Mouse (Mus musculus): ENCODE results near the gene Snph. TPM values are rescaled to one million over a fixed set of nuclear protein-coding genes. Genes with fewer than 3 reads are reported as not detected.
A peak's percentile ranks its signal among the peaks of the same experiment; 100 is the strongest.

Snph gene
- polyA plus RNA-seq, 1 experiment, result 131 TPM

DNA sequence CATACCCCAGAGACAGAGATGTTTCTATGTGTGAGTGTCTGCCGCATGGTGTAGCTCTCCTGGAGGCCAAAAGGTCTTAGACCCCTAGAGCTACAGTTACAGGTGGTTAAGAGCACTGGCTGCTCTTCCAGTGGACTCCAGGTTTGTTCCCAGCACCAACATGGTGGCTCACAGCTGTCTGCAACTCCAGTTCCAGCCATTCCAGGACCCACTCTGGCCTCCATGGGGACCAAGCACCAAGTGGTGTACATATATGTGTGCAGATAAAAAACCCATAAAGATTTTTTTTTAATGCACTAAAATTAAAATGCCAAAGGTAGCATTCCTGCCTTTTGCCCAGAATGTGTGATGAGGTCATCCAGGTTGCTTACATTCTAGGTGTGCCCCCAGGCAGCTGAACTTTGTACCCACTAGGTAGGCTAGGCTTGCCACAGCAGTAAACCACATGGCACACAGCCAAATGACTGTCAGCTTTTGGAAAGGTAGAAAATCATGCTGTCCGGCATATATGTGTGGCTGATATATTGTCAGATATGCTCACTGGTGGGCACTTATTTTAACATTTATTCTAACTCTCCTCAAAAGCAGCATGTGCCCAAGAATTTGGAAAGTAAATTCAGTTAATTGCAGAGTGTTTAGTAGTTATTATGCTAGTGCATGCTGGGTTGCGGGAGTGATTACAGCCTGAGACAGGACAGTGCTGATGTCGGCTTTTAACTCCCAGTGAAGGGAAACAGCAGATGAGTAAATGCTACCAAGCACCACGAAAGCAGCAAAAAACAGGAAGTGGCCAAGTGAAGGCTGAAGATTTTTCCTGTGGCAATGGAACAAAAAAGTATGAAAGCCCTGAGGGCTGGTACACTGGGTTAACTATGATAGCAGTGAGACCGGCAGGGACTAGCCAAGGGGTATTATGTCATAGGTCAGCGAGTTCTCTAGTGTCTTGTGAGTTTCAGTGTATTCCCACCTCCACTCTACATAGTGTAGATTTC is 69.2 kb downstream of the Snph start:
- TF ChIP-seq POLR2A (IDR thresholded peaks at IDR 0.05; ENCODE audit: borderline replicate concordance, insufficient read depth, low read length) (no peak), CTCF (IDR thresholded peaks at IDR 0.05; ENCODE audit: borderline replicate concordance, insufficient read depth, low read depth, low read length) (no peak)
- H3K27ac ChIP-seq (ENCODE audit: insufficient read depth, low read length), result no peak overlapping the region
- DNase-seq, result no peak
- WGBS, result 78% methylated on average over 7 of the region's 7 CpGs
- H3K27me3 ChIP-seq (ENCODE audit: control insufficient read depth, insufficient read depth, low read length), result no peaks in the 10 kb centered on the region
- H3K4me1 ChIP-seq (ENCODE audit: control insufficient read depth, insufficient read depth, low read length), result no peaks in the 10 kb centered on the region
- no peak overlapping the region for H3K4me3 ChIP-seq (replicated peaks; ENCODE audit: insufficient read depth, low read depth, low read length)

DNA sequence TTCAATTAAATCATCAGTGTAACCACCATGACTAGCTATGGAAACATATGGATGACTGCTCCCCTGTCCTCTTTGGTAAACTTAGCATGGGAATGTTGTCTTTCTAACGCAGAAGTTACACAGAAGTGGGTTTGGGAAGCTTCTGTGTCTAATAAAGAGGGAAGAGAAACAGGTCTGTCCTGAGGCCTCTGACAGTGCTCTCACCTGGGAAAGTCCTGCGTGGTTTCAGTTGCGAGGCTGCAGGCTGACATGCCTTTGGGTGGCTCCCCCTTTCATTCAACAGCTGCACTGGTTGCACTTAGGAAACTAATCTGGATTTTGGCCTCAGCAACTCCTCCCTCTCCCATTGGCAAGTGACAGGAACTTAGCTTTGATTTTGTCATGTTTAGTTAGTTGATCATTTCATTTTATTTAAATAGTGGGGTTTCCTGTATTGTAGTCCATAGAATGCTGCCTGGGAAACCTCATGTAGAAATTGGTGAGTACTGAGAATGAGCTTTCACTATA is 82.7 kb downstream of the Snph start:
- TF ChIP-seq POLR2A (IDR thresholded peaks at IDR 0.05; ENCODE audit: borderline replicate concordance, insufficient read depth, low read length) (no peak), CTCF (IDR thresholded peaks at IDR 0.05; ENCODE audit: borderline replicate concordance, insufficient read depth, low read depth, low read length) (no peak)
- 84% methylated on average over 3 of the region's 3 CpGs for WGBS
- no peak for DNase-seq
- Histone ChIP-seq H3K4me1 (ENCODE audit: control insufficient read depth, insufficient read depth, low read length) (peaks cover 13% of the 10 kb centered on the region; the same call in 1 of the 2 replicates), H3K27ac (ENCODE audit: insufficient read depth, low read length) (no peak overlapping the region), H3K27me3 (ENCODE audit: control insufficient read depth, insufficient read depth, low read length) (no peaks in the 10 kb centered on the region), H3K4me3 (replicated peaks; ENCODE audit: insufficient read depth, low read depth, low read length) (no peak overlapping the region)

DNA sequence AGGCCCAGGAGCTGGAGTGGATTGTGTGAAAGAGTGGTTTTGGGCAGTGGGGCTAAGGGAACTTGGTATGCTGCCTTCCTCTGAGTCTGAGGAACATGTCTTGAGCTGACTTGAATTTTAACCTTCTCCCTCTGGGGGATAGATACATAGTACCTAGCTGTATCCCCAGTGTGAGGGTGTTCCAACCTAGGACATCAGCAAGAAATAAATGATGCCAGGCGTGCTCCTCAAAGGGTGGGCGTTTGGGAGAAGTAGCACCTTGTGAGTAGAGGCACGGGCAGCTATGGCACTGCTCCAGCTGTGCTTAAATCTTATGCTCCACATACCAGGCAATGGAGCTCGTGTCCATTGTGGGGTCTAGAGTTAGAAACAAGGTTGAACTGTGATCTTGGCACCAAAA is 85.8 kb downstream of the Snph start:
- Histone ChIP-seq H3K4me1 (ENCODE audit: control insufficient read depth, insufficient read depth, low read length) (peaks cover 19% of the 10 kb centered on the region), H3K4me3 (replicated peaks; ENCODE audit: insufficient read depth, low read depth, low read length) (no peak overlapping the region), H3K27me3 (ENCODE audit: control insufficient read depth, insufficient read depth, low read length) (no peaks in the 10 kb centered on the region), H3K27ac (ENCODE audit: insufficient read depth, low read length) (no peak overlapping the region)
- no peak for DNase-seq
- TF ChIP-seq CTCF (IDR thresholded peaks at IDR 0.05; ENCODE audit: borderline replicate concordance, insufficient read depth, low read depth, low read length), result no peak
- TF ChIP-seq POLR2A (IDR thresholded peaks at IDR 0.05; ENCODE audit: borderline replicate concordance, insufficient read depth, low read length), result no peak
- WGBS, result 82% methylated on average over 4 of the region's 4 CpGs

DNA sequence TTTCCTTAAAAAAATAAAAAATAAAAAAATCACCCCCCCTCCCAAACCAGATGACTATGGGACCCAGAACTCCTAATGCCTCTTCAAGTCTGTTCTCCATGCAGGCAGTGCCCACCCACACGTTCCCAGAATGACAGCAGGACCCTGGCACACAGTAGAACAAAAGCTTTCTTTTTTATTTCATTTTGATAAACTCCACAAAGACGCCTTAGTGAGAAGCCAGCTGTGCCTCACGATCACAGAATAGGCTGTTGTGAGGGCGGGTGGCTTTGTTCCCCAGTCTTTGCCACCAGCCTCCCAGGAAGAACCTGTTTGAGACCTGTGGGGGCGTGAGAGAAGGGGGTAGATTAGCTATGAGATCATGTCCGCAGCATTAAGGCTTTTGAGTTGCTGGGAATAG is 87.7 kb downstream of the Snph start:
- DNase-seq, result no peak
- no peak overlapping the region for H3K4me3 ChIP-seq (replicated peaks; ENCODE audit: insufficient read depth, low read depth, low read length)
- H3K27me3 ChIP-seq (ENCODE audit: control insufficient read depth, insufficient read depth, low read length), result no peaks in the 10 kb centered on the region
- peaks cover 19% of the 10 kb centered on the region for H3K4me1 ChIP-seq (ENCODE audit: control insufficient read depth, insufficient read depth, low read length)
- TF ChIP-seq CTCF (IDR thresholded peaks at IDR 0.05; ENCODE audit: borderline replicate concordance, insufficient read depth, low read depth, low read length), result no peak
- WGBS, result 46% methylated on average over 6 of the region's 6 CpGs
- H3K27ac ChIP-seq (ENCODE audit: insufficient read depth, low read length), result peak overlapping the region; percentile 13; the same call in 1 of the 2 replicates

DNA sequence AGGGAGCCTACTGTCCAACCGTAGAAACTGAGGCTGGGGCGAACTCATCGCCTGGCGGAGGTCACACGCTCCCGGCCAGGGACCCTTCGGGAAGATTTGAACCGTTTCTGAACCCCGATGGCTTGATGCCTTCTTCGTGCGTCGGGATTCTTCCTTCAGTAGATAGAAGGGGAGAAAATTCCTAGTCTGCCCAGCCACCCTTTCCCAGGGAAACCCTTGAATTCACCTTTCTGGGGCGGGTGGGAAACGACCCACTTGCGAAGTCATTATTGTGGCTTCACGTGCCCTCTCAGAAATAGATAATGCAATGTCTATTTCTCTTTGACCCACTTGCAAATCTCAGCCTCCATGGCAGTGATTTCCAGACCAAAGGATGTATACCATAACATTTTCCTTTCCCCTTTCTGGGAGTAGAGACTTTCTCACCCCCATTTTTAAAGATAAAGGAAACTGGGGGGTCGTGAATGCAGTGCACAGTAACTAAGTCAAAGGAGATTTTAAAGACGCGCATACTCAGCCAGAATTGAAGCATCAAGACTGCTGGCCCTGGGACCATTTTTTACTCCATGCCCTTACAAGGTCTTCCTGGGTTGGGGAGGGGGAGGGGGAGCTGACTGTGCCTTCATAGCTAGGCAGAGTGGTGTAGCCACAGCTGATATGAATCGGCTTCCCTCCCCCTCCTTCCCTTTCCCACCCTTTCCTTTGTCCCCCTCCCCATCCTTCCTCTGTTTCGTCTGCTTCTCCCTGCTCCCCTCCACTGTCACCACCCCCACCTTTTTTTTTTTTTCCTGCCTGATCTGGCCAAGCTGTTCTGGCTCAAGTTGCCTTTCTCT is 89.1 kb downstream of the Snph start:
- TF ChIP-seq CTCF (IDR thresholded peaks at IDR 0.05; ENCODE audit: borderline replicate concordance, insufficient read depth, low read depth, low read length) (no peak), POLR2A (IDR thresholded peaks at IDR 0.05; ENCODE audit: borderline replicate concordance, insufficient read depth, low read length) (no peak)
- Histone ChIP-seq H3K27me3 (ENCODE audit: control insufficient read depth, insufficient read depth, low read length) (no peaks in the 10 kb centered on the region), H3K4me1 (ENCODE audit: control insufficient read depth, insufficient read depth, low read length) (peaks cover 15% of the 10 kb centered on the region), H3K27ac (ENCODE audit: insufficient read depth, low read length) (peak overlapping the region; percentile 20), H3K4me3 (replicated peaks; ENCODE audit: insufficient read depth, low read depth, low read length) (peak overlapping the region; percentile 96)
- peak; percentile 27 to 38 for DNase-seq
- WGBS, result under 1% methylated on average over 21 of the region's 21 CpGs

DNA sequence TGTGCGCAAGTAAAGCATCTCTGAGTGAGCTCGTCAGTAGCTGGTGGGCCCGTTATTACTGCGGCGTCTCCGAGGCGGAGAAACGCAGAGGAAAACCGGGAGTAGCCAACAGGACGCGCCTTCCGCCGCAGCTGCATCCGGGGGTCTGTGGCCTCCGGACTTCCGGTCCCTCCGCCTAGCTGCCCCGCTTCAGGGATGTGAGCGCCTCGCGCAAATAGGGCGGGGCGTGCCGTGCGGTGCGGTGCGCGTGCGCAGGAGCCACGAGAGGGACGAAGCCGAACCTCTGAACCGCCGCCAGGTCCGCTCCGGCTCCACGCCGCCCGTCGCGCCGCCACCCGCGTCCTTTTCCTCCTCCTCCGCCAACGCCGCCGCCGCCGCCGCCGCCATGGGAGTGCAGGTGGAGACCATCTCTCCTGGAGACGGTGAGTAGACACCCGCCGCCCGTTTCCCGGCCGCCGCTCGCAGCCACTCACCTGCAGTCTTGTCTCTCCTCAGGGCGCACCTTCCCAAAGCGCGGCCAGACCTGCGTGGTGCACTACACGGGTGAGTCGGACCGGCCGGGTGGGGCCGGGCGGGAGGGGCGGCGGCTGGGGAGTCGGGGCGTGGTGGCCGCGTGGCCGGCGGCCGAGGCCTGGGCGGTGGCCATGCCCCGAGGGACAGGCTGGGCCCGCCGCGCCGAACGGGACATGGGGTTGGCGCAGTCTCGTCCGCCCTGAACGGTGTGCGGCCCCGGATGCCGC is 89.9 kb downstream of the Snph start, which contains the start of gene Fkbp1a:
Fkbp1a (plus strand) TSS at position 161 of the 740 bp plus-strand sequence.
- no peaks in the 10 kb centered on the region for H3K27me3 ChIP-seq (ENCODE audit: control insufficient read depth, insufficient read depth, low read length)
- TF ChIP-seq CTCF (IDR thresholded peaks at IDR 0.05; ENCODE audit: borderline replicate concordance, insufficient read depth, low read depth, low read length), result no peak
- peak; percentile 81 for TF ChIP-seq POLR2A (IDR thresholded peaks at IDR 0.05; ENCODE audit: borderline replicate concordance, insufficient read depth, low read length)
- peak; percentile 98 to 99 for DNase-seq
- WGBS, result under 1% methylated on average over 84 of the region's 93 CpGs
- H3K4me3 ChIP-seq (replicated peaks; ENCODE audit: insufficient read depth, low read depth, low read length), result peak within 1 kb of the TSS; percentile 96
- peaks cover 15% of the 10 kb centered on the region for H3K4me1 ChIP-seq (ENCODE audit: control insufficient read depth, insufficient read depth, low read length)
- H3K27ac ChIP-seq (ENCODE audit: insufficient read depth, low read length), result peak within 1 kb of the TSS; percentile 62

Other genes with a start within 250 kb of the Snph start
- gene 4921509C19Rik, start 156.4 kb downstream of the Snph start, polyA plus RNA-seq (2012; rRNA removed), result not detected in 2 replicates
- gene Nsfl1c, start 138.4 kb downstream of the Snph start, polyA plus RNA-seq (2012; rRNA removed), result 146 TPM in 2 replicates
- 271 and 283 TPM in 2 replicates for gene Fkbp1a, start 90.1 kb downstream of the Snph start, polyA plus RNA-seq (2012; rRNA removed)
- gene Sdcbp2, start 60.0 kb downstream of the Snph start, polyA plus RNA-seq (2012; rRNA removed), result 1.2 and 1.3 TPM in 2 replicates
- gene Rad21l, start 35.9 kb upstream of the Snph start, polyA plus RNA-seq (2012; rRNA removed), result 0.10 and 0.13 TPM in 2 replicates
- 6.8 and 6.9 TPM in 2 replicates for gene Tmem74b, start 69.4 kb upstream of the Snph start, polyA plus RNA-seq (2012; rRNA removed)
- gene Psmf1, start 111.6 kb upstream of the Snph start, polyA plus RNA-seq (2012; rRNA removed), result 49.5 and 50.4 TPM in 2 replicates
- gene Rspo4, start 210.3 kb upstream of the Snph start, polyA plus RNA-seq (2012; rRNA removed), result not detected in 2 replicates